Mouse (Mus musculus) heart, embryonic 13.5 days (tissue): Measurements from ENCODE around the gene Bcl6b. TPM values are rescaled to one million over a fixed set of nuclear protein-coding genes. Genes with fewer than 3 reads are reported as not detected.
A peak's percentile ranks its signal among the peaks of the same experiment; 100 is the strongest.

Experiments used
- ATAC-seq: fragments of 200-750 bp; cut with Nextera tagmentation; 2 replicates; pipeline ENCODE4 v1.8.0; 2017; ENCODE audit warnings: moderate TSS enrichment; ENCODE audit not compliant: insufficient number of reproducible peaks, low FRiP score, low TSS enrichment; ENCODE audit errors: extremely low read depth
- H3K27ac ChIP-seq: fragments of 300-500 bp; sonication (generic); replicated peaks from 2 replicates; pipeline ENCODE4 v1.5.1; 2015; ENCODE audit warnings: moderate library complexity, mild to moderate bottlenecking, inconsistent platforms
- H3K27me3 ChIP-seq: fragments of 300-500 bp; sonication (generic); replicated peaks from 2 replicates; pipeline ENCODE4 v1.6.1; 2015; ENCODE audit warnings: mild to moderate bottlenecking, inconsistent platforms
- H3K36me3 ChIP-seq: fragments of 300-500 bp; sonication (generic); 2 replicates; pipeline ENCODE4 v1.6.1; 2015; ENCODE audit warnings: mild to moderate bottlenecking, inconsistent platforms
- H3K4me1 ChIP-seq: fragments of 300-500 bp; sonication (generic); 2 replicates; pipeline ENCODE4 v1.6.1; 2015; ENCODE audit warnings: inconsistent platforms
- H3K4me2 ChIP-seq: fragments of 300-500 bp; sonication (generic); 2 replicates; pipeline ENCODE4 v1.6.1; 2015; ENCODE audit warnings: inconsistent platforms, mild to moderate bottlenecking, moderate library complexity
- H3K4me3 ChIP-seq: fragments of 300-500 bp; sonication (generic); 2 replicates; pipeline ENCODE4 v1.5.1; 2015; ENCODE audit warnings: moderate library complexity, mild to moderate bottlenecking, inconsistent platforms
- H3K9ac ChIP-seq: fragments of 300-500 bp; sonication (generic); 2 replicates; pipeline ENCODE4 v1.6.1; 2015; ENCODE audit warnings: inconsistent platforms, mild to moderate bottlenecking, moderate library complexity
- H3K9me3 ChIP-seq: fragments of 300-500 bp; sonication (generic); 2 replicates; pipeline ENCODE4 v1.6.1; 2016; ENCODE audit warnings: inconsistent platforms
- WGBS: fragments of 180-500 bp; shearing (Covaris S2); methylation state at CpG from one replicate; pipeline ENCODE4 v1.1.7; 2015; ENCODE audit warnings: mixed read lengths; 5-methylcytosine and 5-hydroxymethylcytosine counted together
- polyA plus RNA-seq: library from polyadenylated mRNA; unstranded; fragments of >200 nt; fragmentation: Nextera tagmentation; extraction: Ambion mirVana; gene quantifications from 2 replicates; pipeline ENCODE4 v1.2.1, GENCODE M21; 2015

Bcl6b gene
- polyA plus RNA-seq, 1 experiment from 2014 or later = 17.8 TPM

GRCm38 (mm10) chr11:70232546-70232945 lies 2.9 kb upstream of the Bcl6b start:
- Histone ChIP-seq H3K9ac (peak overlapping the region; percentile 84), H3K9me3 (no peaks in the 10 kb centered on the region), H3K27ac (peak overlapping the region; percentile 48; the same call in 1 of the 2 replicates), H3K36me3 (peaks cover 17% of the 10 kb centered on the region), H3K4me2 (peak overlapping the region; percentile 79), H3K4me1 (peaks cover 64% of the 10 kb centered on the region), H3K4me3 (peak overlapping the region; percentile 54), H3K27me3 (peaks cover 25% of the 10 kb centered on the region)
- 6% methylated on average over 8 of the region's 10 CpGs for WGBS
- ATAC-seq = no peak

GRCm38 (mm10) chr11:70230239-70230727 lies 685 bp upstream of the Bcl6b start:
- 2% methylated on average over 32 of the region's 32 CpGs for WGBS
- H3K4me1 ChIP-seq = peaks cover 69% of the 10 kb centered on the region
- H3K9ac ChIP-seq = peak overlapping the region; percentile 82
- peak; percentile 33 for ATAC-seq
- peaks cover 48% of the 10 kb centered on the region for H3K27me3 ChIP-seq
- peak overlapping the region; percentile 51 for H3K4me3 ChIP-seq
- peak overlapping the region; percentile 71 for H3K4me2 ChIP-seq
- peaks cover 8% of the 10 kb centered on the region for H3K36me3 ChIP-seq
- H3K9me3 ChIP-seq = no peaks in the 10 kb centered on the region
- H3K27ac ChIP-seq = peak overlapping the region; percentile 88

- Histone ChIP-seq H3K36me3 (no peaks in the 10 kb centered on the region), H3K27ac (peak overlapping the region; percentile 88), H3K4me1 (peaks cover 71% of the 10 kb centered on the region), H3K9ac (peak overlapping the region; percentile 82), H3K4me2 (peak overlapping the region; percentile 71), H3K27me3 (peaks cover 63% of the 10 kb centered on the region), H3K9me3 (no peaks in the 10 kb centered on the region), H3K4me3 (peak overlapping the region; percentile 51)
- ATAC-seq = peak; percentile 51
- 0% methylated on average over 19 of the region's 19 CpGs for WGBS
Measured at GRCm38 (mm10) chr11:70228828-70229227, 770 bp downstream of the Bcl6b start.

- Histone ChIP-seq H3K4me2 (peak overlapping the region; percentile 71), H3K27me3 (peaks cover 68% of the 10 kb centered on the region), H3K9ac (peak overlapping the region; percentile 82), H3K27ac (peak overlapping the region; percentile 88), H3K9me3 (no peaks in the 10 kb centered on the region), H3K4me3 (peak overlapping the region; percentile 51), H3K4me1 (peaks cover 64% of the 10 kb centered on the region), H3K36me3 (no peaks in the 10 kb centered on the region)
- no peak for ATAC-seq
- 77% methylated on average over 4 of the region's 4 CpGs for WGBS
Measured at GRCm38 (mm10) chr11:70227661-70228245, 1.8 kb downstream of the Bcl6b start.

- H3K4me1 ChIP-seq = peaks cover 64% of the 10 kb centered on the region
- peak overlapping the region; percentile 51 for H3K4me3 ChIP-seq
- H3K36me3 ChIP-seq = no peaks in the 10 kb centered on the region
- H3K9me3 ChIP-seq = no peaks in the 10 kb centered on the region
- no peak for ATAC-seq
- H3K4me2 ChIP-seq = peak overlapping the region; percentile 71
- H3K27me3 ChIP-seq = peaks cover 68% of the 10 kb centered on the region
- H3K27ac ChIP-seq = peak overlapping the region; percentile 88
- WGBS = 23% methylated on average over 5 of the region's 5 CpGs
- peak overlapping the region; percentile 82 for H3K9ac ChIP-seq
Measured at GRCm38 (mm10) chr11:70227126-70227525, 2.5 kb downstream of the Bcl6b start.

- H3K27ac ChIP-seq = peak overlapping the region; percentile 88
- 10% methylated on average over 18 of the region's 18 CpGs for WGBS
- H3K27me3 ChIP-seq = peaks cover 68% of the 10 kb centered on the region
- H3K9me3 ChIP-seq = no peaks in the 10 kb centered on the region
- H3K4me3 ChIP-seq = peak overlapping the region; percentile 51
- no peak for ATAC-seq
- H3K36me3 ChIP-seq = no peaks in the 10 kb centered on the region
- peak overlapping the region; percentile 82 for H3K9ac ChIP-seq
- peaks cover 68% of the 10 kb centered on the region for H3K4me1 ChIP-seq
- H3K4me2 ChIP-seq = peak overlapping the region; percentile 71
Measured at GRCm38 (mm10) chr11:70226602-70226890, 3.1 kb downstream of the Bcl6b start.

- Histone ChIP-seq H3K4me1 (peaks cover 73% of the 10 kb centered on the region), H3K9ac (peak overlapping the region; percentile 82), H3K27ac (peak overlapping the region; percentile 88), H3K9me3 (no peaks in the 10 kb centered on the region), H3K27me3 (peaks cover 68% of the 10 kb centered on the region), H3K4me2 (peak overlapping the region; percentile 71), H3K36me3 (no peaks in the 10 kb centered on the region), H3K4me3 (peak overlapping the region; percentile 51)
- ATAC-seq = no peak
- 18% methylated on average over 27 of the region's 27 CpGs for WGBS
Measured at GRCm38 (mm10) chr11:70225798-70226601, 3.6 kb downstream of the Bcl6b start.

GRCm38 (mm10) chr11:70223724-70224123 lies 5.9 kb downstream of the Bcl6b start:
- ATAC-seq = no peak
- Histone ChIP-seq H3K4me1 (peaks cover 64% of the 10 kb centered on the region), H3K4me3 (peak overlapping the region; percentile 18), H3K36me3 (no peaks in the 10 kb centered on the region), H3K27ac (peak overlapping the region; percentile 81), H3K9ac (0 out of 2 replicates have a peak overlapping the region, but pooled peaks have one; percentile 24), H3K27me3 (peaks cover 60% of the 10 kb centered on the region), H3K9me3 (no peaks in the 10 kb centered on the region), H3K4me2 (peak overlapping the region; percentile 71)
- WGBS = 61% methylated on average over 9 of the region's 9 CpGs

GRCm38 (mm10) chr11:70221603-70222500 lies 7.7 kb downstream of the Bcl6b start:
- WGBS = 10% methylated on average over 14 of the region's 14 CpGs
- H3K27me3 ChIP-seq = peaks cover 58% of the 10 kb centered on the region
- peak; percentile 43; the same call in 1 of the 2 replicates for ATAC-seq

GRCm38 (mm10) chr11:70220731-70221602 lies 8.6 kb downstream of the Bcl6b start, which contains the start of gene Slc16a13:
Gene Slc16a13, minus strand, starts transcription at chr11:70221064.
- Histone ChIP-seq H3K4me3 (peak within 1 kb of the TSS; percentile 62), H3K9ac (peak within 1 kb of the TSS; percentile 89), H3K27ac (peak within 1 kb of the TSS; percentile 91), H3K27me3 (peaks cover 58% of the 10 kb centered on the region), H3K36me3 (peaks cover 10% of the 10 kb centered on the region), H3K4me2 (peak within 1 kb of the TSS; percentile 98), H3K9me3 (no peaks in the 10 kb centered on the region), H3K4me1 (peaks cover 41% of the 10 kb centered on the region)
- peak; percentile 89 for ATAC-seq
- under 1% methylated on average over 28 of the region's 28 CpGs for WGBS

More at GRCm38 (mm10) chr11:70221603-70222500, 7.7 kb downstream of the Bcl6b start:
- Histone ChIP-seq H3K9me3 (no peaks in the 10 kb centered on the region), H3K4me3 (peak overlapping the region; percentile 62), H3K36me3 (peaks cover 10% of the 10 kb centered on the region), H3K9ac (peak overlapping the region; percentile 89), H3K4me2 (peak overlapping the region; percentile 98), H3K4me1 (peaks cover 50% of the 10 kb centered on the region), H3K27ac (peak overlapping the region; percentile 91)
